Mouse (Mus musculus): ENCODE data around the gene Ssbp3. TPM values are rescaled to one million over a fixed set of nuclear protein-coding genes. Genes with fewer than 3 reads are reported as not detected.

The Ssbp3 gene
- polyA plus RNA-seq, 1 experiment: 43.2 TPM

DNA sequence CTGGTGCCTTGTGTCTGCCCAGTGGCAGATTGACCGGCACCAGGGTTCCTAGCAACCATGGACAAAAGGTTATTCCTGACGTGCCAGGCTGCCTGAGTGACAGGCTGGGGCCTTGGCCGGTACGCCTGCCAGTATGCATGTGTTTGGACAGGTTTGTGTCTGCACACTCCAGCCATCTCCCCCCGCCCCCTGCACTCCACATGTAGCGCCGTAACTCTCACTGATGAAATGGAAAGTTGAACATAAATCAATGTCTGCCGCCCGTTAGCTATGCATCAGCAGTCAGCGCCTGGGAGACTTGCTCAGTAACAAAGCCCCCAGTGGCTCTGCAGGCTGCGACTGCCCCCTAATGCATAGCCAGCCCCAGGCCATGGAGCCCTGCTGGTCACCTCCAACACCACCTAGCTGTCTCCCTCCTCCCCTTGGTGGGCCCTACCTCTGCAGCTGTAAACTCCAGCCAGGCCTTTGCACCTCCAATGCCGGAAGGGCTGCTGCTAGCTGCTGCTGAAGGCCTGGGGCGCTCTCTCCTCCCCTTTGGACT is 105.5 kb downstream of the Ssbp3 start:
- 69% methylated on average over 13 of the region's 13 CpGs for WGBS
- no peak for DNase-seq
- Histone ChIP-seq H3K4me3 (replicated peaks; ENCODE audit: extremely low read depth, low read depth, low read length) (no peak overlapping the region), H3K4me1 (ENCODE audit: control insufficient read depth, insufficient read depth, low read length) (peaks cover 13% of the 10 kb centered on the region)
- no peak for TF ChIP-seq CTCF (IDR thresholded peaks at IDR 0.05; ENCODE audit: insufficient read depth, low read length)
- TF ChIP-seq POLR2A (IDR thresholded peaks at IDR 0.05; ENCODE audit: borderline replicate concordance, extremely low read depth, low read depth, low read length): no peak

DNA sequence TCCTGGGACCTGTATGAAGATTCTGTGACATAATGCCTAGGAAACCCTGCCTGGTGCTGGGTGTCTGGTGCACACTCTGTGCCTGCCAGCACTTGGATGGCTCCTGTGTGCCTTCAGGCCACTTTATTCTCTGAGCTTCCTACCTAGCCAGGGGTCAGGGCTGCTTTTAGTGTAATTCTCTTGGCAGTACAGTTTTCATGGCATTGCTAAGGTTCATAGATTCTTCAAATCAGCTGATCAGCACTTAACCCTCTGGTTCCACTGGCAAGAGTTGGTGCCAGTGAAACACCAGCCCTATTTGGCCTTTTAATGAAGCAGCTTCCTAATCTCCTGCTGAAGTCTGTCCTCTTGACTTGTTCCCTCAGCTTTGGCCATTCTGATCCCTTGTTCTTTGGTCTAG is 106.8 kb downstream of the Ssbp3 start:
- Histone ChIP-seq H3K4me1 (ENCODE audit: control insufficient read depth, insufficient read depth, low read length) (peaks cover 9% of the 10 kb centered on the region), H3K4me3 (replicated peaks; ENCODE audit: extremely low read depth, low read depth, low read length) (no peak overlapping the region)
- no peak for TF ChIP-seq CTCF (IDR thresholded peaks at IDR 0.05; ENCODE audit: insufficient read depth, low read length)
- TF ChIP-seq POLR2A (IDR thresholded peaks at IDR 0.05; ENCODE audit: borderline replicate concordance, extremely low read depth, low read depth, low read length): no peak
- DNase-seq: no peak

DNA sequence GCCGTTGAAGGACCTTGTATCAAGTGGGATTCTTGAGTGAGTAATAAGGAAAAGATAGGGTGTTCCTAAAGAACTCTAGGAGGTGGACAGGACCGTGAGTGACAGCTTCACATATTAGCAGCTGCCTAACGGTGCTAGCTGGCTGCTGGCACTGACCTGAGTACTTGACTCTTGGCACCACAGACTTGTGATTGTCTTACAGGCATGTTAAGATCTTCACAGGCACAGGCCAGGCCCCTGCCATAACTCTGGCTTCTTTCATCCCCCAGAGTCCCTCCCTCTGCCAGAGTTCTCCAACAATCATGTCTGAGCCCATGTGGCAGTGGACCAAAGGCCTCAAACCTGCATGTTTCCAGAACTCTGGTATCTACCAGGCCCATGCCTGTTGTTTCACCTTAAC is 108.0 kb downstream of the Ssbp3 start:
- TF ChIP-seq POLR2A (IDR thresholded peaks at IDR 0.05; ENCODE audit: borderline replicate concordance, extremely low read depth, low read depth, low read length) (no peak), CTCF (IDR thresholded peaks at IDR 0.05; ENCODE audit: insufficient read depth, low read length) (no peak)

DNA sequence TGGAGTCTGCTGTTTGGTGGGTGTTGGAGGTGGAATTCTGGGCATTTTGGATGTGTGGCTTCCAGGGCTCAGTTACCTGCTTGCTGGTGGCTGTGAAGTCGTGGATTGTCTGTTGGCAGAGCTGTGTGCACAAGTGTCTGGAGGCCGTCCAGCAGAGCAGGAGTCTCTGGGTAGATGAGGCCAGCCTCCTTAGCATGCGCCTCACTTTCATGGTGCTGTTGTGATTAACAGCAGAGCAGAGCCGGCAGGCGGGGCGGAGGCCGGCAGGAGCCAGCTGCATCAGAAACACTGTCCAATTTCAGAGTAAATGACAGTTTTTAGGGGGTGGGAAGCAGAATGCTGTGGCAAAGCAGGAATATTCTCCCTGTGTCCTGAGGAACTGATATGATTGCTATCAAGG is 108.5 kb downstream of the Ssbp3 start:
- TF ChIP-seq POLR2A (IDR thresholded peaks at IDR 0.05; ENCODE audit: borderline replicate concordance, extremely low read depth, low read depth, low read length) (no peak), CTCF (IDR thresholded peaks at IDR 0.05; ENCODE audit: insufficient read depth, low read length) (no peak)
- peak; percentile 26 for DNase-seq
- WGBS: 54% methylated on average over 7 of the region's 7 CpGs
- Histone ChIP-seq H3K4me1 (ENCODE audit: control insufficient read depth, insufficient read depth, low read length) (peaks cover 6% of the 10 kb centered on the region), H3K4me3 (replicated peaks; ENCODE audit: extremely low read depth, low read depth, low read length) (no peak overlapping the region)

More for the DNA sequence above, 108.0 kb downstream of the Ssbp3 start:
- WGBS: 42% methylated on average over 3 of the region's 3 CpGs
- H3K4me3 ChIP-seq (replicated peaks; ENCODE audit: extremely low read depth, low read depth, low read length): no peak overlapping the region
- H3K4me1 ChIP-seq (ENCODE audit: control insufficient read depth, insufficient read depth, low read length): peaks cover 6% of the 10 kb centered on the region
- no peak for DNase-seq

DNA sequence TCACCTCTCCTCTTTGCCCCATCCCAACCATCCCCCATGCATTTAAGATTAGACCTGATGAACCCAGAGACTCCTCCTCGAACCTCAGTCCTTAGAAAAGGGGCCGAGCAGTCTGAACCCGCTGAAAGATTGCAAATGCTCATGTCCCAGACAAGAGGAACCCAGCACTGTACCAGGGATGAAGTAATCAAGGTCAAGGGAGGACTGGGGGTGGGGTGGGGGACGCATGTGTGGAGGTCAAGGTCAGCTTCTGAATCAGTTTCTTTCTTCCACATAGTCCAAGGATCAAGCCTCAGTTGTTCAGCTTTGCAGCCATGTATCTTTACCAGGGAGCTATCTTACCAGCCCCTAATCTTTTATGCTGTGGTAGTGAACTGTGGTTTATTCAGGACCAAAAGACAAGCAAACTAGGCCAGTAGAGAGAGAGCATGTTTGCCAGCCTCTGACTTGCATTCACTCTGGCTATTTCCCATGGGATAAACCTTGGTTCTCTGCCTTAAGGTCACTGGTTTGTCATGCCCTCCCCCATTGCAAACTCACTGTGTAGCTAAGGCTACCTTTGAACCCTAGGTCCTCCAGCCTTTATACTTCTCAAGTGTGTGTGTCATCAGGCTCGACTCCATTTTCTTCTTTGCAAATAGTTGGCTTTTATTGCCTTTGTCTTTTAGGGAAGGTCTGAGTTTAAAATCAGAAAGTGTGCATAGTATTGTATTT is 109.9 kb downstream of the Ssbp3 start:
- 71% methylated on average over 5 of the region's 5 CpGs for WGBS
- no peak overlapping the region for H3K4me3 ChIP-seq (replicated peaks; ENCODE audit: extremely low read depth, low read depth, low read length)
- TF ChIP-seq POLR2A (IDR thresholded peaks at IDR 0.05; ENCODE audit: borderline replicate concordance, extremely low read depth, low read depth, low read length) (no peak), CTCF (IDR thresholded peaks at IDR 0.05; ENCODE audit: insufficient read depth, low read length) (no peak)
- H3K4me1 ChIP-seq (ENCODE audit: control insufficient read depth, insufficient read depth, low read length): peaks cover 6% of the 10 kb centered on the region
- DNase-seq: no peak

DNA sequence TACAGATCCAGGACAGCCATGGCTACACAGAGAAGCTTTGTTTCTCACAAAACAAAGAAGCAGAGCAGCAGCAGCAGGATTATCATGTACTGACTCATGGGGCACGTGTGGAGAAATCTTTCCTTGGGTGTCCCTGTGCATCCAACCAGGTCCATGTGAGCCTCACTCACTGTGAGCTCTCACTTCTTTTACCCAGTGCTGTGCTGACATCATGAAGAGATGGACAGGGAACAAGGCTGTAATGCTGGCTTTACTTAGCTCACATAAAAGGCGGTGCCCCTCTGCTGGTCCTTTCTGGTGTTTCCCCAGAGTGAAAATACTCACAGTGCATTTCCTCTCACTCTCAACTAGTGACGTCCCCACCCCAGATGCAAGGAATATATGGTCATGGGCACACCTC is 111.0 kb downstream of the Ssbp3 start:
- TF ChIP-seq CTCF (IDR thresholded peaks at IDR 0.05; ENCODE audit: insufficient read depth, low read length) (no peak), POLR2A (IDR thresholded peaks at IDR 0.05; ENCODE audit: borderline replicate concordance, extremely low read depth, low read depth, low read length) (no peak)
- Histone ChIP-seq H3K4me1 (ENCODE audit: control insufficient read depth, insufficient read depth, low read length) (peaks cover 3% of the 10 kb centered on the region), H3K4me3 (replicated peaks; ENCODE audit: extremely low read depth, low read depth, low read length) (no peak overlapping the region)
- 72% methylated on average over 3 of the region's 3 CpGs for WGBS
- no peak for DNase-seq

DNA sequence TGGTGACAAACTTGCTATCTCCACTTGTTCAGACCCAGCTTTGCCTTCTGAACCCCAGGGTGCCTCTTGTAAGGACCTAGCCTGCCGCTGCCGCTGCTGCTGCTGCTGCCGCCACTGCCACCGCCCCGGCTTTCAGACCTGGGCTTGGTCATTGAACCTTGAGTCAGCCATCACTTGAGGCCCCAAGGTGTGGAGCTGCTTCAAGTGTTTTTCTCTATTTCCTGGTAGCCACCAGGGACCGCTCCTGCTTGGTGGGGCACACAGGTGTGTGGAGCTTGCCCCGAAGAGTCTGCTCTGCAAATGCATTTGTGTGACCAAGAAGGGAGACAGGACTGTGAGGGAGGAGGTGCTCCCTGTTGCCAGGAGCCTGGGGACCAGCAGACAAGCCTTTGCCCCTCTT is 114.4 kb downstream of the Ssbp3 start:
- no peaks in the 10 kb centered on the region for H3K4me1 ChIP-seq (ENCODE audit: control insufficient read depth, insufficient read depth, low read length)
- H3K4me3 ChIP-seq (replicated peaks; ENCODE audit: extremely low read depth, low read depth, low read length): no peak overlapping the region
- 71% methylated on average over 7 of the region's 7 CpGs for WGBS
- no peak for TF ChIP-seq CTCF (IDR thresholded peaks at IDR 0.05; ENCODE audit: insufficient read depth, low read length)
- TF ChIP-seq POLR2A (IDR thresholded peaks at IDR 0.05; ENCODE audit: borderline replicate concordance, extremely low read depth, low read depth, low read length): no peak
- DNase-seq: no peak

DNA sequence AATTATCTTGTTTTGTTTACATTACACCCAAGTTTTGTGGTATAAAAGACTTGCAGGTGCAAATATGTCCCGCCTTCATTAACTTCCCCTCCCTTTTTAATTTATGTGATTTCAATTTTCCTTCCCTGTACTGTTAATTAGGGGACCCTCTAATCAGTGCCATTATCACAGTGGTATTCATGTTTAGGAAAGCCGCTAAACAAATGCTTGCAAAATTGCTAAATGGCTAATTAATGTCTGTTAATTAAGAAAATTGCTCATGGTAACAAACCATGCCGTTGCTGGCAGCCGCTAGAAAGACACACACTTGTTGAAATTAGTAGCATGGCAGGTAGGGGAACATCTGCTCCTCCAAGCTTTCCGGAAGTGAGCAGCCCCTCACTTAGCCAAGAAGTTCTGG is 114.9 kb downstream of the Ssbp3 start:
- whole genome bisulfite sequencing: 92% methylated on average over 5 of the region's 5 CpGs
- TF ChIP-seq POLR2A (IDR thresholded peaks at IDR 0.05; ENCODE audit: borderline replicate concordance, extremely low read depth, low read depth, low read length) (no peak), CTCF (IDR thresholded peaks at IDR 0.05; ENCODE audit: insufficient read depth, low read length) (no peak)
- no peak for DNase-seq
- Histone ChIP-seq H3K4me1 (ENCODE audit: control insufficient read depth, insufficient read depth, low read length) (no peaks in the 10 kb centered on the region), H3K4me3 (replicated peaks; ENCODE audit: extremely low read depth, low read depth, low read length) (no peak overlapping the region)

DNA sequence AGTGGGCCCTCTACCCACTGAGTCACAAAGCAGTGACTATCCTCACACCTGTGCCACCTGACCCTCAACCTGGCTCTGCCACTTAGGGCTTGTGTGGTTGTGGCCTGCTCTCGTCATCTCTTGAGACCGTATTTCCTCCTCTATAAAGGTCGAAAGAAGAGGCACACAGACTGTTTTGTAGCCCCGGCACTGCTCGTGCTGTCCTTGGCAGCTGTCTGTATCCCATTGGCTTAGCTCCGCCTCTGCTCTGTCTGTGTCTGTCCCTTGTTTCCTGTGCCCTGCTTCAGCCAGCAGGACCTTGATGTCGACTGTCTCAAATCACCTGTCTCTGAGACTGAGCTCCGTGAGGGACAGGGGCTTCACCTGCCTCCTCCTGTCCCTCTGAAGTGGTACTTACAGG is 116.0 kb downstream of the Ssbp3 start:
- TF ChIP-seq POLR2A (IDR thresholded peaks at IDR 0.05; ENCODE audit: borderline replicate concordance, extremely low read depth, low read depth, low read length) (no peak), CTCF (IDR thresholded peaks at IDR 0.05; ENCODE audit: insufficient read depth, low read length) (no peak)
- Histone ChIP-seq H3K4me1 (ENCODE audit: control insufficient read depth, insufficient read depth, low read length) (no peaks in the 10 kb centered on the region), H3K4me3 (replicated peaks; ENCODE audit: extremely low read depth, low read depth, low read length) (no peak overlapping the region)
- WGBS: 37% methylated on average over 8 of the region's 8 CpGs
- no peak for DNase-seq

DNA sequence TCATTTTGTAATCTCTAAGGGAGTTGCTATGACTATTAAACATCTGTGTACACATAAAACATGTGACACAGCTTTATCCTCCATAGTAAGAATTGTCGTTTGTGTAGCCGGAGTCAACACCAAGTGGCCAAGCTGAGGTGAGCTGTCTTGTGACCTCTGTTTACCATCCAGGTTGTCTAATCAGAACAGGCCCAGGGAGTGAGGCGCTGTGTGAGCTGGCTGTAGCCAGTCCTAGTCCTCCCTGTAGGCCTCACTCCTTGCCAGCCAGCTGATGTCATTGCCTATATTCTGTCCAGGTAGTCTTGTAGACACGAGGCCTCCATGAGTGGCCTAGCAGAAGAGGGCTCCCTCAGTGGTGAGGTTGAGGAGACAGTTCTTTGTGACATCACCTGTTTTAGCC is 125.2 kb downstream of the Ssbp3 start:
- Histone ChIP-seq H3K4me1 (ENCODE audit: control insufficient read depth, insufficient read depth, low read length) (no peaks in the 10 kb centered on the region), H3K4me3 (replicated peaks; ENCODE audit: extremely low read depth, low read depth, low read length) (no peak overlapping the region)
- TF ChIP-seq POLR2A (IDR thresholded peaks at IDR 0.05; ENCODE audit: borderline replicate concordance, extremely low read depth, low read depth, low read length) (no peak), CTCF (IDR thresholded peaks at IDR 0.05; ENCODE audit: insufficient read depth, low read length) (no peak)
- WGBS: 83% methylated on average over 4 of the region's 4 CpGs
- no peak for DNase-seq

All from lung, adult 2 months (tissue).